Mouse (Mus musculus) heart, adult 11 months (tissue): ENCODE results near the gene Camk2d.
A peak's percentile ranks its signal among the peaks of the same experiment; 100 is the strongest.

ENCODE experiments used
- DNase-seq: peaks from one replicate; pipeline ENCODE4 v3.0.0; 2022

Camk2d gene

DNA sequence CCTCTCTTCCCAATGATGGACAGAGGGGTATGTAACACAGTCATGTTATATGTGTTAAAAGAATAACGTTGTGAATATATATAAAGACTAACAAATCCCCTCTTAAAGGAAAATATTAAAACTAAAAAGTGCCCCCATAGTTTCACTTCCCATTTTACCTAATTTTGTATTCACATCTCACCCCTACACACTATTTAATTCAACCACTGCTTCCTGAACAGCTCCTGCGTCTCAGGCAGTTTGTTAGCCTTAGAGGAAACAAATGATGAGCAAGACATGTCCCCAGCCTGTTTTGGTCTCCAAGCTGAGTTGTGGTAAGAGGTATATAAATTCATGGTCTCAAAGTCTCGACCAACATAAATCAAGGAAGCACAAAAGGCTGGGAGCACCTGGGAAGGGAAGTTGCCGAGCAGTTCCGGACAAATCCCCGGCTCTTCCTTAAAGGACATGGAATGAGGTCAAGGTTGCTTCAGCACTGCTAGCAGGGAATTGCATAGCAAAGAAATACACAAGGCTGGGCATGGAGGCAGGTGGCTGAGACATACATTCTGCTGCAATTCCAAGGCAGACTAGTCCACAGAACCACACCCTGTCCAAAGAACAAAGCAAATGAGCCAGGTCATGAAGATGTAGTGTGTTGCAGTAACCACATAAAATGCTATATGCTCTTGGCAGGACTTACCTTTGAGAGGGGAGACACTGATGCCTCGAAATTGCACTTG, 155.4 kb downstream of the Camk2d start:
- DNase-seq: no peak

- DNase-seq: no peak
Observed at GRCm38 (mm10) chr3:126752978-126753377, 156.9 kb downstream of the Camk2d start.

- DNase-seq: no peak
Observed at GRCm38 (mm10) chr3:126758398-126758797, 162.3 kb downstream of the Camk2d start.

DNA sequence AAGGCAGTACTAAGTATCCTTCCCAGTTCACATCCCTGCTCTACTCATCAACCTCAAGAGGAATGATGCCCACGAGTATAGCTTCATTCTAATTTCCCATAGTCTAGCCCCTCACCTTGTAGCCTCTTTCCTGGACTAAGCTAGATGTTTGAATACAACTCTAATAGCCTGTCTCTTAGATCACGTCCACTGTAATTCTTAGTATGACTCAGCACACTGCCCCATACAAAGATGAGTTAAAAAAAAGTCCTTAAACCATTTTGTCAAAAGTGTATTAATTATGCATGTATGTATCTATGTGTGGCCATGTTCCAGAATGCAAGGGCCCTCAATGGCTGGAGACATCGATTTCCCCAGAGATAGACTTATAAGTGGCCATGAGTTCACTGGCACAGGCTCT, 164.5 kb downstream of the Camk2d start:
- DNase-seq: no peak

DNA sequence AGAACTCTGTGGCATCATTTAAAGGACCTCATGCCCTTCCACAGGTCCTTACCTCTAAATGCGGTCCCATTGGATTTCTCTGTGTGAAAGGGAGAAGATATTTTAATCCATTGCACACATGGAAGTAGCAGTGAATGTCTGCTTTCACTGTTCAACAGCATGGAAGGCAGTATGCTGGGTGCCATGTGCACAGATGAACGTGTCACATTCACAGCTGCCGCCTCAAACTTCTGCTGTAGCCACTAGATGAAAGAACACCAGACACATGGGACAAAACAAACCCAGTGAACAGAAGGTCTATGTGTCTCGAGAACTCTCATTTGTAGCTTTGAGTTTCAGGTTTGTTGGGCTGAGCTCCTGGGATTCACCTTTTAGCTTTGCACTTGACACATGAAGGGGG, 168.6 kb downstream of the Camk2d start:
- no peak for DNase-seq

GRCm38 (mm10) chr3:126770056-126770455, 174.0 kb downstream of the Camk2d start:
- no peak for DNase-seq

DNA sequence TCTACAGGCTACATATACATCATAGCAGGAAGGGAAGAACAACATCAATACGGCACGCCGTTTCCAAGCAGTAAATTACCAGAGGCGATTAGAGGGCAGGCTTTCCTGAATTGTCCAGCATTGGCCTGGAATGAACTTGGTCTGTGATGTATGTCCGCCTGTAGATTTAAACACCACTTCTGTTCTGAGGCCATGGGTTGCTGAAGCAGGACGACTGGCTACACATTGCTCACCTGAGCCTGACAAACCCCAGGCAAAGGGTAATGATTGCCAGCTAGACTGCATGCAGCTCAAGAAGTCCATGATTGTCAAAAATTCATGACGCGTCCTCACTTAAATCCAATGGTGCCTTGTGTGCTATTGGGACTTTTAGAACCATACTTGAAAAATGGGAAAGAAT, 174.9 kb downstream of the Camk2d start:
- DNase-seq: no peak

GRCm38 (mm10) chr3:126771541-126771940, 175.4 kb downstream of the Camk2d start:
- peak; percentile 97 for DNase-seq

DNA sequence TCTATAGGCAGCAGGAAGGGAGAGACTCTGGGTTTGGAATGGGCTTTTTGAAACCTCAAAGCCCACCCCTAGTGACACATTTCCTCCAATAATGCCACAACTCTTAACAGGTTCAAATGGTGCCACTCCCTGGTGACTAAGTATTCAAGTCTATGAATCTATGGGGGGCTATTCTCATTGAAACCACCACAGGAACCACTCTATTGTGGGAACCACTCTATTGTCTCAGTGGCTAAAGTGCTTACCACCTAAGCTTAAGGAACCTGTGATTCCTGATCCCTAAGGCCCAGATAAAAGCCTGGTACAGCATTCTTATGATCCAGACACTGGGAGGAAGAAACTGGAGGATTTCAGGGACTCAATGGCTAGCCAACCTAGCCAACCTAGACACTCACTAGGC, 179.9 kb downstream of the Camk2d start:
- no peak for DNase-seq

DNA sequence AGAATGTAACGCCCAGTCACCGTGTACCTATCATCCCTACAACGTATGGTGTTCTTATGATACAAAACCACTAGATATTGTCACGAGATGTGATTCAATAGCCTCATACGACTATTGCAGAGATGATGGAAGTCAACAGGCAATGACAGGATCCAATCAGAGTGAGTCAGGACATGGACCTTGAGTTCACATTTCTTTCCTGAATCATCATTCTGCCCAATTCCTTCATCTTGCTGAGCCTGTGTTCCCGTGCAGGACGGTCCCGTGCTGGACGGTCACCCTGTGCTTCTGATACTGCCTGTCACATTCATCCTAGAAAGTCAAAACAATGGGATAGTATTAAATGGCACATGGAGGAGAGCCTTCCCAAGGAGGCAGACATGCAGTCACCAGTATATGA, 181.0 kb downstream of the Camk2d start:
- no peak for DNase-seq

DNA sequence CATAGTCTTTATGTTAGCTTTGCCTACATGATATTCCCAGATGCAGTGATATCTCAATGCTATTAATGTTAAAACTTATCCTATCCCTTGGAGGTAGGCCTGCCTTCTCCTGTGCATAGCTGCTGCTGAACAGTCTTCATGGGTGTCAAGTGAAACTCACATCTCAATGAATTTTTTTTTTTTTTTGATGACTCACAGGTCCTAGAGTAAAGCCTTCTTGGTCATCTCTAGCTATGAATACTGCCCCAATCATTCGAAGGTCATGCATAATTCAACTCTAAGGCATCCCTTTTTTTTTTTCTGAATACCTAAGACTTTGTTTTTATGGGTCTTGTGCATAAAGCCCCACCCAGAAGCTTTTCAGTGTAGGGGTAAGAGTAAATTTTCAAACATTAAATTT, 181.8 kb downstream of the Camk2d start:
- DNase-seq: no peak

GRCm38 (mm10) chr3:126780014-126780615, 184.0 kb downstream of the Camk2d start:
- DNase-seq: peak; percentile 94

GRCm38 (mm10) chr3:126793035-126793964, 197.2 kb downstream of the Camk2d start:
- no peak for DNase-seq

- no peak for DNase-seq
Observed at GRCm38 (mm10) chr3:126795904-126796303, 199.8 kb downstream of the Camk2d start.

DNA sequence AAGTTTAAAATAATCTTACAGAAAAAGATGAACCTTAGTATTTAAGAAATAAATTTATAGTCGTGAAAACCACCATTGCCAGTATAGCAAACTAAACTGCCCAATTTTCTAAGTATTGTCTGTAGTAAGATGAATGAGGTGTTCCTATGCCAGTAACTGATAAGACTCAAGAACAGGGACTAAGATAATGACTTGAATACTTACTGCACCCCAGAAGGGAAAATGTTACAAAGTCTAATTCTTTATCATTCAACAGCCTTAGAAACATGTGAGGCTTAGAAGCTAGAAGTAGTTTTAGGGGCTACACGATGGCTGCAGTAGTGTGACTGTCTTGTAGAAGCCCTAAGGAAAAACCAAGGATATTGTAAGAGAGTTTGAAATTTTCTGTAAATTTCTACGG, 200.9 kb downstream of the Camk2d start:
- DNase-seq: no peak

- no peak for DNase-seq
Observed at GRCm38 (mm10) chr3:126797810-126798209, 201.7 kb downstream of the Camk2d start.

GRCm38 (mm10) chr3:126802988-126803387, 206.9 kb downstream of the Camk2d start:
- no peak for DNase-seq

- DNase-seq: no peak
Observed at GRCm38 (mm10) chr3:126804968-126805367, 208.9 kb downstream of the Camk2d start.

GRCm38 (mm10) chr3:126806145-126806544, 210.0 kb downstream of the Camk2d start:
- DNase-seq: no peak

DNA sequence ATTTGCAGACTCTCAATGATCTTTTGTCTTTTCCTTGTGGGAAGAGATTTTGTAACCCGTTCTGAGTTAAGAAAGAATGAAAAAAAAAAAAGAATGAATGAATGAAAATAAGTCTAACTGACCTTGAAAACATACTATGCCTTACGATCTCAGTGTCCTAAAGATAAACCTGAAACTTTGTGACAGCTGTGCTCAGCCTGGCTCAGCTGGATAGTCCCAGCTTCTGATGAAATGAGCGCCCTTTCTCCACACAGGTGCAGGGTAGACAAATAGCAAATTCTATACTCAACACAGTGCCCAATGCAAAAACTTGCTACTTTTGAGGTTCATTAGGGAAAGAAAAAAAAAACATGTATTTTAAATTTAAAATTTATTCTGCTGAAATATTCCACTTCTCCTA, 213.8 kb downstream of the Camk2d start:
- DNase-seq: no peak

DNA sequence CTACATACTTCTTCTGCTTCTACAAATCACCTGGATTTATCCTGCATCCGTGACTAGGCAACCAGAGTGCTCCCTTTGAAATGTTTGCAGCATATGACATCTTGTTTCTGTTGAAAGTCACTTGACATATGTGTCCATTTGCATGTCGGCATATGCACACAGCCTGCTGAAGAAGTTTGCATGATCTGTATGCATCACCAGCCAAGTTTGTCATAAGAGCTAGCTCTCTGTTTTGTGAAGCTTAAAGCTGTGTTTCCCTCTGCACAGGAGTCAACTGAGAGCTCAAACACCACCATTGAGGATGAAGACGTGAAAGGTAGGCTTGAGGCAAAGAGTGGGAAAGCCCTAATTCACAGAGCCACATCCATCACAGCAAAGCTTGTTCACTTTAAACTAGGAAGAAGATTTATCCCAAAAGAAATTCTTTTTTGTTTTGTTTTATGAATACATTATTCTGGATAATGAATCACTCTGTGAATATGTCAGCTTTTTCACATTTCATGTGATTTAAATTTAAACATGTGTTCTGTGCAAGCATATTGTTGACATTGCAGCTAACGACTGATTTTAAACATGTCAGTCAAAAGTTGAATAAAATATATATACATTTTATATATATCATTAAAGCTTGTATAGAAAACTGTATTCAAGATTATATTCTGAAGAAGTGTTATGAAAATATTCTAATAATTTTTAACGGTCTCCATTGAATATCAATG, 214.4 kb downstream of the Camk2d start:
- no peak for DNase-seq

DNA sequence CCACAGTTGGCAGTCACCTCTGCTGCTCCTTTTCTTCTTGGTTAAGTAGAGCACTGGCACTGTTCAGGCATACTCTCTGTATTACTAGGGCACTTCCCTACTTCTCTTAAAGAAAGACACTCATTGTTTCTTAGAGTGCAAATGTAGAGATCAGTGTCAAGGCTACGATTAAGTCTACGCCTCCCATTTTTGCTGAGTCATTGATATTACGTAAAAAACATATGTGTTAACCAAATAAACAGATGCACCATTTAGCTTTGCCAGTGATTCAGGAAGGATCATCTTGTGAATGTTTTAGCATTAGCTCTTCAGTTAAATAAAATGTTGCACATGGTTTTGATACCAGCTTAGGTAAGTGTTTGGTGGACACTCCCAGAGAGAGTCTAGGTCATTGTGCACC, 215.5 kb downstream of the Camk2d start:
- no peak for DNase-seq

- DNase-seq: no peak
Observed at GRCm38 (mm10) chr3:126822374-126822773, 226.3 kb downstream of the Camk2d start.
